Mouse (Mus musculus) erythroblast, embryonic 14.5 days (primary cell): ENCODE results near the gene Nrip2. TPM values are rescaled to one million over a fixed set of nuclear protein-coding genes. Genes with fewer than 3 reads are reported as not detected.

Experiments
- H3K27me3 ChIP-seq: 2 replicates; pipeline ENCODE4 v1.6.1; 2012; ENCODE audit warnings: inconsistent platforms; ENCODE audit not compliant: control insufficient read depth
- H3K36me3 ChIP-seq: 2 replicates; pipeline ENCODE4 v1.6.1; 2012; ENCODE audit warnings: mild to moderate bottlenecking, inconsistent platforms; ENCODE audit not compliant: control insufficient read depth
- H3K4me1 ChIP-seq: 2 replicates; pipeline ENCODE4 v1.6.1; 2012; ENCODE audit warnings: inconsistent platforms; ENCODE audit not compliant: control insufficient read depth
- H3K4me3 ChIP-seq: replicated peaks from 2 replicates; pipeline ENCODE3; 2012; ENCODE audit warnings: moderate library complexity, mild to moderate bottlenecking, inconsistent platforms
- H3K9me3 ChIP-seq: 2 replicates; pipeline ENCODE4 v1.6.1; 2012; ENCODE audit warnings: low read length, inconsistent platforms, mixed read lengths; ENCODE audit not compliant: control insufficient read depth
- GATA1 ChIP-seq: IDR thresholded peaks from 2 replicates; pipeline ENCODE4 v1.6.1; 2012; ENCODE audit warnings: low read length, inconsistent platforms, mixed read lengths
- TAL1 ChIP-seq: IDR thresholded peaks from 3 replicates; pipeline ENCODE4 v1.6.1; 2012; ENCODE audit warnings: low read length, inconsistent platforms, mixed read lengths
- polyA plus RNA-seq: library from polyadenylated mRNA; stranded (reverse); fragments of >175 nt; gene quantifications from 2 replicates; pipeline ENCODE4 v1.2.3, GENCODE M21; 2012

Nrip2 gene
- polyA plus RNA-seq, 1 experiment = not detected

DNA sequence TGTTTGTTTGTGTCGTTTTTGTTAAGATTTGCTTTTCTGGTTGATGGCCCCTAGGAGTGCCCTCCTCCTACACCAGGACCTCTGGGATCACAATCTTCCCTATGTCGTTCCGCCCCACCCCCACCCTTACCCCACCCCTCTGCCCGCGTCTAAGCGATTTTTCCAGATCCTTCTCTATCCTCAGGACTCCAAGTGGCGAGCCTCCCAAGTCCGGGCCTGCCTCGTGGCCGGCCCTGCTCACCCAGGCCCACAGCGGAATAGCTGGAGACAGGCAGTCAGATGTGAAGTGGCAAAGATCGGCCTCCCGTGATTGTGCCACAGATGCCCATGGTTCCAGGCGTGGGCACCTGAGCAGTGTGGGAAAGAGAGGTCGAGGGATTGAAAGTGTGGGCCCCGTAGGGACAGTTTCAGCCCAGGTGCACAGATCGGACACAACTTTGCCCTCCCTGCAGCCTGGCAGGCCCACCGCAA, 39.8 kb downstream of the Nrip2 start:
- Histone ChIP-seq H3K27me3 (no peaks in the 10 kb centered on the region), H3K9me3 (peaks cover 2% of the 10 kb centered on the region; the same call in 1 of the 2 replicates), H3K36me3 (peaks cover 29% of the 10 kb centered on the region), H3K4me1 (peaks cover 50% of the 10 kb centered on the region), H3K4me3 (peak overlapping the region; percentile 92)
- TF ChIP-seq GATA1 = no peak
- TF ChIP-seq TAL1 = no peak

DNA sequence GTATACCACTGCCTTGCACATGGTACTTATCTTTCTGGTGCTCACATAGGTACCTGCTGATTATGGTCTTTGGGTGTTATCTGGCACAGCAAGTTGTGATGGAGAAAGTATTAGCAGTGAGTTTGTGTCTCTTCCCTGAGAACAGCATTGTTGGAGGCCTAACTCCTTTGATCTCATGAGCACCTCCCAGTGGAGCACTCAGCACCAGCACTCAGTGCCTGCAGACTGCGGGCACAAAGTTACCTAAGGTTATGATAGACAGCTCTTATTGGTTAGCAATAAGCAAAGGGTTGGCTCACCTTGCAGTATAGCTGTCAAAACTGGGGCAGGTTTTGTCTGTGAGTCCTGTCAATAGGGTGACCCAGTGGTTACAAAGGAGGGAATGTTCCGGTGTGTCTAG, 41.1 kb downstream of the Nrip2 start:
- no peak for TF ChIP-seq GATA1
- no peak for TF ChIP-seq TAL1
- peaks cover 56% of the 10 kb centered on the region for H3K4me1 ChIP-seq
- no peak overlapping the region for H3K4me3 ChIP-seq
- H3K27me3 ChIP-seq = no peaks in the 10 kb centered on the region
- H3K36me3 ChIP-seq = peaks cover 15% of the 10 kb centered on the region
- H3K9me3 ChIP-seq = peaks cover 2% of the 10 kb centered on the region; the same call in 1 of the 2 replicates

DNA sequence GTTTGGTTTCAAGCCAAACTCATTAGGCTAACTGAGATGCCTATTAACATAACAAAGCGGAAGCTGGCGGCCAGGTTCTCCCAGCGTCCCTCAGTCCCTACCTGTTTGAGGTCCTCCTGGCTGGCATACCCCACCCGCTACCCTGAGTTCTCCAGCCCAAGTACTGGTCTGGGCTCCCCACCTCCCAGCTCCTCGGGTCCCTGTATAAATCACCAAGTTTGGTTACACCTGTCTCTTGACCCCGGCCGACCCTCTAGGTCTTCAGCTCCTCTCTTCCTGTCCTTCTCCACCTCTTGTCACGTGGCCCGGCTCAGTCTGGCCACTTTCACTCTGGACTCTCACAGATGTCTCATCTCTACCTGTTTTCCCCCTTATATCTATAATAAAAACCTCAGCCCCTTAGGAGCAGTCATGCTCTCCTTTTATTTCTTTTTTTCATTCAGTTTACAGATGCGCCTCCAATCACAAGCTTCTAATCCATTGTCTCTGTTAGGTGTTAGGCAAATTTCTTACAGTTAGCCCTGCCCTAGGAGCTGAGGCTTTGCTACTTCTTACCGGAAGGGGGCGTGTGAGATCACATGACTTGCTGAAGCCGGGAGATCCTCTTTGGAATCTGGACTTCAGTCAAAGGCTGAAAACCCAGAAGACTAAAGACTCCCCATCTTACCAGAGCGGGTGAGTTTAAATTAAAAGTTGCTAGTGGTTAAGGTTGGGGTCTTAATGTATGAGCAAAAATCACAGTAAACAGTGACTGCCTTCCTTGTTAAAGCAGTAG, 46.9 kb downstream of the Nrip2 start:
- peaks cover 2% of the 10 kb centered on the region; the same call in 1 of the 2 replicates for H3K9me3 ChIP-seq
- no peaks in the 10 kb centered on the region for H3K27me3 ChIP-seq
- peaks cover 19% of the 10 kb centered on the region for H3K4me1 ChIP-seq
- TF ChIP-seq TAL1 (no peak), GATA1 (no peak)
- H3K4me3 ChIP-seq = no peak overlapping the region
- no peaks in the 10 kb centered on the region; the same call in 1 of the 2 replicates for H3K36me3 ChIP-seq

DNA sequence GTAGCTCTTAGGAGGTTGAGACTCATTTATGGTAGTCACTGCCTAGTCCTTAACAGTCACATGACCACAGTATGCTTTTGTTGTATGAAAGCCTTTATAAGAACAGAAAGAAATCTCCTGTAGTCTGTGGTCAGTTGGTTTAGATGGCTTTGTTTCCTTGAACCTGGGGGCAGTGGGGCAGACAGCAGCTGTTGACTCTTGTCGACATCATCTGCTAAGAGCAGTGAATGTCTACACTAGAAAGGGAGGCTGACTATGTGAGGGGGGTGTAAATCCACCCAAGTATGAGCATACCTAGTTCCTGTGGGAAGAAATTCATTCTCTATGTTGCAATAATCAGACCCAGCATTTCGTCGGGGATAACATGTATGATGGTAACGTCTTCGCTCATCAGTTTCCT, 48.0 kb downstream of the Nrip2 start:
- TF ChIP-seq GATA1 = no peak
- peaks cover 19% of the 10 kb centered on the region for H3K4me1 ChIP-seq
- H3K4me3 ChIP-seq = no peak overlapping the region
- H3K36me3 ChIP-seq = no peaks in the 10 kb centered on the region
- H3K27me3 ChIP-seq = no peaks in the 10 kb centered on the region
- H3K9me3 ChIP-seq = no peaks in the 10 kb centered on the region

DNA sequence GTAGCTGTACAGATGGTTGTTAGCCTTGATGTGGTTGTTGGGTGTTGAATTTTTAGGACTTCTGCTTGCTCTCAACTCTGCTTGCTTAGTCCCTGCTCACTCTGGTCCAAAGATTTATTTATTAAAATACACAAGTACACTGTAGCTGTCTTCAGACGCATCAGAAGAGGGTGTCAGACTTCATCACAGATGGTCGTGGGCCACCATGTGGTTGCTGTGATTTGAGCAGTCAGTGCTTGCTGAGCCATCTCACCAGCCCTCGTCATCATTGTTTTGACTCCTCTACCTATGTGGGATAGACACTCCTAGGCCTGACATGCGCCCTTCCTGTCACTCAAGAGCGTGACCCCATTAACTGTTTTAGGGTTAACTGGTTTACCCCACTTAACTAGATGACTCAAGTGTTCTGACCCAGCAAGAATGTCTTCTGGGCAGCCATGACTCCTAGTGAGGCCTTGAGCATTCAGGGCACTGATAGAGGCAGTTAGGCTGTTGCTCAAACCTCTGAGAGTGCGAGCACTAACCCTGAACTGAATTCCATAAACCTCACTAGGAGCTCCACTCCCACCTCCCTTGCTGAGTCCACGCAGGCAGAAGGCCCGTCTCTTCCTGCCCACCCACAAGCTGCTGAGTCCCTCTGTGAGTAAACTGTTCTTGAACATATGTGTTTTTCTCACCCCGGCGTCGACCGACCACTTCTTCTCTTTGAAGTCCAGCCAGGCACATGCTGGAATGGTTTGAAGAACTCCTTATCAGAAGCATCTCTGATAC, 56.9 kb downstream of the Nrip2 start:
- Histone ChIP-seq H3K27me3 (no peaks in the 10 kb centered on the region), H3K36me3 (no peaks in the 10 kb centered on the region), H3K9me3 (no peaks in the 10 kb centered on the region), H3K4me1 (no peaks in the 10 kb centered on the region), H3K4me3 (no peak overlapping the region)
- TF ChIP-seq TAL1 (no peak), GATA1 (no peak)

DNA sequence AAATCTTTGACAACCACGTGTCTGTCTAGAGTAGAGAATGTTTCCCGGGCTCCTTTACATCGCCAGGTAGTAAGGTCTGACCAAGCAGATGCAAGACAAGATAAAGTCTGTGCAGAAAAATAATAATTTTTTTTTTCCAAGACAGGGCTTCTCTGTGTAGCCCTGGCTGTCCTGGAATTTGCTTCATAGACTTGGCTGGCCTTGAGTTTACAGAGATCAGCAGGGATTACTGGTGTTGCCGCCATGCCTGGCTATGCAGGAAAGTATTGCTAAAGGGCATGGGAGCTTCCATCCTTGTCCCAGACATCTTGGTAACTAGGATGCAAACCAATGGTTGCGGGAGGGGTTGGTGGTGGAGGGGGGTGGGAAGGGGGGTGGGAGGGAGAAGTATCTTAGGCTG, 58.1 kb downstream of the Nrip2 start:
- Histone ChIP-seq H3K27me3 (no peaks in the 10 kb centered on the region), H3K9me3 (no peaks in the 10 kb centered on the region), H3K4me1 (no peaks in the 10 kb centered on the region), H3K4me3 (no peak overlapping the region), H3K36me3 (no peaks in the 10 kb centered on the region)
- TF ChIP-seq GATA1 (no peak), TAL1 (no peak)

DNA sequence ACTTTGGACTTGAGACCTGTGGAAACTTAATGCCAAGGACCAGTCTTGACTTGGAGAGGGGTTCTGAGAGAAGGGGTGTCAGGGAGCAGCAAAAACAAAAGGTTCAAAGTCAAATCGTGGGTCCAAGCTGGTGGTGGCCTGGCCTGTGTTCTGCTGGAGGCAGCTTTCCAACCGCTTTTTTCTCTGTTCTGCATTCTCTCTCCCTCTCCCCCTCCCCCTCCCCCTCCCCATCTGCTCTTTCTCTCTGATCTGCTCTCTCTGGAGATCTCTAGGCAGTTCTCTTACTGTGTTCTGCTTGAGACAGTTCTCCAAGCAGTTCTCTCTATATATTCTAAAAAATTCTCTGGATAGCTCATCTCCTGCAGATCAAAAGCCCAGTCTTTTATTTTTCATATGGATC, 61.2 kb downstream of the Nrip2 start:
- no peak overlapping the region for H3K4me3 ChIP-seq
- H3K27me3 ChIP-seq = no peaks in the 10 kb centered on the region
- no peaks in the 10 kb centered on the region for H3K4me1 ChIP-seq
- no peak for TF ChIP-seq TAL1
- TF ChIP-seq GATA1 = no peak
- no peaks in the 10 kb centered on the region for H3K36me3 ChIP-seq
- H3K9me3 ChIP-seq = no peaks in the 10 kb centered on the region

DNA sequence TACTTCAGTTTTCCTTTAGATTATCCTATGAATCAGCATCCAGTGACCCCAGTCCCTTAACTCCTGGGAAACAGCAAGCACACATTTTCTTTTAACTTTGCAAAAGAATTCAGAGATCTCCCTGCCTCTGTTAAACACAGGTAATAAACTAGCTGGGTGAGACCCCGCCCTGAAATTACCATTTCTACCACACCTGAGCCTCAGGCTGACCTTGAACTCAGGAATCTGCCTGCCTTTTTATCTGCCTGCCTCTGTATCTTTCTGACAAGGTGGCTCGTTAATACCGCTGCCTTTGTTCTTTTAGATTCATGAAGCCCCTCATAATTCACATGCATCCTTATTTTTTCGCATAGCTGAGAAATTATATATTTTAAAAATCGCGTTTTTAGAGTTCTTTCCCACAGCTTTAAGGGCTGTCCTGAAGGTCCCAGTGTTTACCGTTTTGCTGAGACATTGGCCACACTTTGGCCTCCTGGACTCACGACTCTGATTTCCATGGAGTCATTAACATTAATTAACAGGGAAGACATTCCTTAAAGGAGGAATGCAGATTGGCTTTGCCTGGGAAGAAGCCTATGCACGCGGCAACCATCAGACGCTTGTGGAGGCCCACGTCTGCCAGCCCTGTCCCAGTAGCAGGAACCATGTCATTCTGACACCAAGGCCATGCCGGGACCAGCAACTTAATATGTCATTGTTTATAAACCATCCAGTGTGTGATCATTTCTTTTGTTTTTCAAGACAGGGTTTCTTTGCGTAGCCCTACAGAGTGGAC, 61.8 kb downstream of the Nrip2 start:
- TF ChIP-seq TAL1 (no peak), GATA1 (no peak)
- H3K9me3 ChIP-seq = no peaks in the 10 kb centered on the region
- no peaks in the 10 kb centered on the region for H3K27me3 ChIP-seq
- no peak overlapping the region for H3K4me3 ChIP-seq
- no peaks in the 10 kb centered on the region for H3K36me3 ChIP-seq
- peaks cover 2% of the 10 kb centered on the region; the same call in 1 of the 2 replicates for H3K4me1 ChIP-seq

DNA sequence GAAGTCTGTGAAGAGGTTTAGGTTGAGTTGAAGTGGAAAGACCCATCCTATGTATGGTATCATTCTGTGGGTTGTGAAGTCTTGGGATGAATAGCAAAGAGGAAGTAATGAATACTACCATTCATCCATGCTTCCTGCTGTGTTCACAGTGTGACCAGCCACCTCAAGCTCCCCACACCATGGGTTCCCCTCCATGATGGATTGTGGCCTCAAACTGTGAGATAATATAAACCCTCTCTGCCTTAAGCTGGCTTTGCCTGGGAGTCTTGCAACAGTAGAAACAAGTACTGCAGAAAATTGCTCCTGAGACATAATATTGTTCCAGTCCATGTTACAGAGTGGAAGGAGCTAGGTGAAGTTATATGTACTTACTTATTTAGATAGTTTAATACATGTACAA, 62.5 kb downstream of the Nrip2 start:
- Histone ChIP-seq H3K27me3 (no peaks in the 10 kb centered on the region), H3K4me3 (no peak overlapping the region), H3K36me3 (no peaks in the 10 kb centered on the region), H3K9me3 (no peaks in the 10 kb centered on the region), H3K4me1 (peaks cover 8% of the 10 kb centered on the region)
- TF ChIP-seq TAL1 (no peak), GATA1 (no peak)
